Mouse (Mus musculus) stomach, embryonic 15.5 days (tissue): Measurements from ENCODE around the gene Rps6. TPM values are rescaled to one million over a fixed set of nuclear protein-coding genes. Genes with fewer than 3 reads are reported as not detected.

Source experiments
- ATAC-seq: fragments of 200-750 bp; cut with Nextera tagmentation; 2 replicates; pipeline ENCODE4 v1.8.0; 2017; ENCODE audit warnings: low read depth, moderate number of reproducible peaks, moderate TSS enrichment; ENCODE audit not compliant: insufficient read depth, low FRiP score
- H3K27ac ChIP-seq: fragments of 300-500 bp; sonication (generic); 2 replicates; pipeline ENCODE4 v1.5.1; 2015; ENCODE audit warnings: mild to moderate bottlenecking, inconsistent platforms
- H3K27me3 ChIP-seq: fragments of 300-500 bp; sonication (generic); replicated peaks from 2 replicates; pipeline ENCODE4 v1.6.1; 2015; ENCODE audit warnings: inconsistent platforms
- H3K36me3 ChIP-seq: fragments of 300-500 bp; sonication (generic); 2 replicates; pipeline ENCODE4 v1.6.1; 2015; ENCODE audit warnings: inconsistent platforms
- H3K4me1 ChIP-seq: fragments of 300-500 bp; sonication (generic); 2 replicates; pipeline ENCODE4 v1.6.1; 2015; ENCODE audit warnings: inconsistent platforms
- H3K4me2 ChIP-seq: fragments of 300-500 bp; sonication (generic); 2 replicates; pipeline ENCODE4 v1.6.1; 2015; ENCODE audit warnings: mild to moderate bottlenecking, inconsistent platforms
- H3K4me3 ChIP-seq: fragments of 300-500 bp; sonication (generic); replicated peaks from 2 replicates; pipeline ENCODE4 v1.5.1; 2015; ENCODE audit warnings: inconsistent platforms
- H3K9ac ChIP-seq: fragments of 300-500 bp; sonication (generic); 2 replicates; pipeline ENCODE4 v1.6.1; 2015; ENCODE audit warnings: inconsistent platforms
- H3K9me3 ChIP-seq: fragments of 300-500 bp; sonication (generic); 2 replicates; pipeline ENCODE4 v1.6.1; 2016; ENCODE audit warnings: inconsistent platforms
- WGBS: fragments of 180-500 bp; shearing (Covaris S2); methylation state at CpG from one replicate; pipeline ENCODE4 v1.1.7; 2015; 5-methylcytosine and 5-hydroxymethylcytosine counted together
- polyA plus RNA-seq: library from polyadenylated mRNA; unstranded; fragments of >200 nt; fragmentation: Nextera tagmentation; extraction: Ambion mirVana; gene quantifications from 2 replicates; pipeline ENCODE4 v1.2.1, GENCODE M21; 2015

Rps6 gene
- 580 and 764 TPM in 2 replicates for polyA plus RNA-seq

- peak within 1 kb of the TSS; percentile 92 for H3K4me3 ChIP-seq
- H3K9me3 ChIP-seq, result no peaks in the 10 kb centered on the region
- under 1% methylated on average over 65 of the region's 68 CpGs for WGBS
- peak within 1 kb of the TSS; percentile 81 for H3K4me2 ChIP-seq
- H3K4me1 ChIP-seq, result peaks cover 3% of the 10 kb centered on the region; the same call in 1 of the 2 replicates
- H3K27me3 ChIP-seq, result no peaks in the 10 kb centered on the region
- H3K9ac ChIP-seq, result peak within 1 kb of the TSS; percentile 99
- peak within 1 kb of the TSS; percentile 96 for H3K27ac ChIP-seq
- ATAC-seq, result peak; percentile 97
- H3K36me3 ChIP-seq, result peaks cover 22% of the 10 kb centered on the region
Measured at GRCm38 (mm10) chr4:86857113-86858069, at the start of gene Rps6. Gene Rps6, minus strand, starts transcription at chr4:86857412.

GRCm38 (mm10) chr4:86905869-86906268 is 48.7 kb upstream of the Rps6 start:
- H3K9me3 ChIP-seq, result no peaks in the 10 kb centered on the region
- H3K4me1 ChIP-seq, result no peaks in the 10 kb centered on the region
- no peak for ATAC-seq
- 93% methylated on average over 1 of the region's 1 CpGs for WGBS
- no peak overlapping the region for H3K4me3 ChIP-seq
- no peak overlapping the region for H3K9ac ChIP-seq
- H3K27me3 ChIP-seq, result no peaks in the 10 kb centered on the region
- H3K27ac ChIP-seq, result no peak overlapping the region
- H3K36me3 ChIP-seq, result no peaks in the 10 kb centered on the region
- H3K4me2 ChIP-seq, result no peak overlapping the region

GRCm38 (mm10) chr4:86904969-86905368 is 47.8 kb upstream of the Rps6 start:
- Histone ChIP-seq H3K4me3 (no peak overlapping the region), H3K36me3 (no peaks in the 10 kb centered on the region), H3K9ac (no peak overlapping the region), H3K4me1 (no peaks in the 10 kb centered on the region), H3K27ac (no peak overlapping the region), H3K4me2 (no peak overlapping the region), H3K27me3 (no peaks in the 10 kb centered on the region), H3K9me3 (no peaks in the 10 kb centered on the region)
- ATAC-seq, result no peak
- 27% methylated on average over 3 of the region's 3 CpGs for WGBS

GRCm38 (mm10) chr4:86902351-86902750 is 45.1 kb upstream of the Rps6 start:
- WGBS, result 57% methylated on average over 6 of the region's 6 CpGs
- Histone ChIP-seq H3K4me3 (no peak overlapping the region), H3K9ac (no peak overlapping the region), H3K4me1 (no peaks in the 10 kb centered on the region), H3K4me2 (no peak overlapping the region), H3K36me3 (no peaks in the 10 kb centered on the region), H3K27me3 (no peaks in the 10 kb centered on the region), H3K9me3 (no peaks in the 10 kb centered on the region), H3K27ac (no peak overlapping the region)
- no peak for ATAC-seq

DNA sequence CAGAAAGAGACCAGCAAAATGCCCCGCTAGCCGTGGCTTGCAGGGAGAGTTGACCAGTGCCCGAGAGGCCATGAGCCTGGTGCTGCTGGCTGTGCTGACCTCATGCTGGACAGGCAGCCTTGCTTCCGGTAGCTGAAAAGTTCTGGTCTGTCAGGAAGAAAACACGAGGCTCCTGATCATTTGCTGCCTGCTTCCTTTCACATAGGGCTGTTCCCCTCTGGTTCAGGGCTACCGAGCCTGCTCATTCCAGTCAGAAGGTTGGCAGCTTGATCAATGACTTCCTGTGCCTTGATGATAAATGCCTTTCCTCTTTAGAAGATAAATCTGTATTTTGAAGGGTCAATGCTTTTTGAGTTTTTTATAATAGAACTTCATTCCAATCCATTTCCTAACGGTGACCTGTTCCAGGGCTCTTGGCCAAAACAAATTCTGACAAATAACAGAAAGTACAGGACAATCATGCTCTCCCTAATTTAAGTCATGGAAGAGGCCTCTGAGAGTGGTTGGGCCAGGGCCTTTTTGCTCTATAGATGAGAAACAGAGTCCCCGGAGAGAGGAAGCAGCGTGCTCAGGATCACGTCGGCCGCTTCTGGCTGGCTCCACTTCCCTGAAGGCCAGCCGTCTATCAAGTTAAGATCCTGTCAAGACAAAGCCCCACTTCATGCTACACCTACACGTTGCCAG is 41.7 kb upstream of the Rps6 start:
- H3K4me1 ChIP-seq, result no peaks in the 10 kb centered on the region
- no peak overlapping the region; the same call in 1 of the 2 replicates for H3K27ac ChIP-seq
- no peaks in the 10 kb centered on the region for H3K36me3 ChIP-seq
- no peak overlapping the region for H3K4me3 ChIP-seq
- H3K27me3 ChIP-seq, result no peaks in the 10 kb centered on the region
- no peaks in the 10 kb centered on the region for H3K9me3 ChIP-seq
- H3K4me2 ChIP-seq, result no peak overlapping the region
- peak; percentile 73 for ATAC-seq
- 22% methylated on average over 14 of the region's 14 CpGs for WGBS
- H3K9ac ChIP-seq, result no peak overlapping the region

DNA sequence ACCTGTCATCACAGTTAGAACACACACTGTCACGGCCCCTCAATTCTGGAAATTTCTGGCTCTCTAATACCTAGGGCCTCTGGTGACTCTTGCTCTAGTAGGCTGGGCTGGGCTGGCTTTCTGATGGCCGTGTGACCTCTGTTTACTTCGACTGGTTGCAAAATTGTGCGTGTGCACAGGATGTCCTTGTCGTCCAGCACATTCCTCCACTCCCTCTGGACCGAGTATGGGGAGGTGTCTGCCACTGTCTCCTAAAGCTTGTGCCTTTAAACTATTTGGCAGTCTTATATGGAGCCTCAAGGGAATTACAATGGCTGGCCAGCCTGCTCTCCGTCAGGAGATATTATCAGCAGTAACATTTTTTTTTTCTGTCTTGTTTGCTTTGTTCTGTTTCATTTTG is 40.2 kb upstream of the Rps6 start:
- Histone ChIP-seq H3K4me2 (no peak overlapping the region), H3K27me3 (no peaks in the 10 kb centered on the region), H3K4me3 (no peak overlapping the region), H3K9me3 (no peaks in the 10 kb centered on the region), H3K36me3 (no peaks in the 10 kb centered on the region), H3K27ac (no peak overlapping the region), H3K9ac (no peak overlapping the region), H3K4me1 (no peaks in the 10 kb centered on the region)
- WGBS, result 73% methylated on average over 7 of the region's 7 CpGs
- no peak for ATAC-seq

- ATAC-seq, result no peak
- H3K4me1 ChIP-seq, result no peaks in the 10 kb centered on the region
Measured at GRCm38 (mm10) chr4:86887879-86888278, 30.7 kb upstream of the Rps6 start.

GRCm38 (mm10) chr4:86886160-86886878 is 29.1 kb upstream of the Rps6 start:
- no peaks in the 10 kb centered on the region for H3K36me3 ChIP-seq
- H3K27me3 ChIP-seq, result no peaks in the 10 kb centered on the region
- no peak overlapping the region for H3K27ac ChIP-seq
- ATAC-seq, result no peak; the same call in 1 of the 2 replicates
- H3K9me3 ChIP-seq, result no peaks in the 10 kb centered on the region
- H3K4me2 ChIP-seq, result peak overlapping the region; percentile 50
- peak overlapping the region; percentile 32 for H3K4me3 ChIP-seq
- WGBS, result 15% methylated on average over 18 of the region's 18 CpGs
- no peaks in the 10 kb centered on the region for H3K4me1 ChIP-seq
- no peak overlapping the region for H3K9ac ChIP-seq

More at GRCm38 (mm10) chr4:86887879-86888278, 30.7 kb upstream of the Rps6 start:
- no peak overlapping the region for H3K9ac ChIP-seq
- H3K27me3 ChIP-seq, result no peaks in the 10 kb centered on the region
- no peaks in the 10 kb centered on the region for H3K36me3 ChIP-seq
- no peak overlapping the region for H3K4me3 ChIP-seq
- WGBS, result 76% methylated on average over 5 of the region's 5 CpGs
- no peak overlapping the region for H3K27ac ChIP-seq
- no peaks in the 10 kb centered on the region for H3K9me3 ChIP-seq
- H3K4me2 ChIP-seq, result no peak overlapping the region

GRCm38 (mm10) chr4:86885790-86886159 is 28.6 kb upstream of the Rps6 start:
- Histone ChIP-seq H3K9ac (no peak overlapping the region), H3K27me3 (no peaks in the 10 kb centered on the region), H3K9me3 (no peaks in the 10 kb centered on the region), H3K4me1 (no peaks in the 10 kb centered on the region), H3K36me3 (no peaks in the 10 kb centered on the region), H3K27ac (no peak overlapping the region), H3K4me3 (peak overlapping the region; percentile 32), H3K4me2 (peak overlapping the region; percentile 50)
- WGBS, result 35% methylated on average over 12 of the region's 12 CpGs
- ATAC-seq, result peak; percentile 64; the same call in 1 of the 2 replicates

DNA sequence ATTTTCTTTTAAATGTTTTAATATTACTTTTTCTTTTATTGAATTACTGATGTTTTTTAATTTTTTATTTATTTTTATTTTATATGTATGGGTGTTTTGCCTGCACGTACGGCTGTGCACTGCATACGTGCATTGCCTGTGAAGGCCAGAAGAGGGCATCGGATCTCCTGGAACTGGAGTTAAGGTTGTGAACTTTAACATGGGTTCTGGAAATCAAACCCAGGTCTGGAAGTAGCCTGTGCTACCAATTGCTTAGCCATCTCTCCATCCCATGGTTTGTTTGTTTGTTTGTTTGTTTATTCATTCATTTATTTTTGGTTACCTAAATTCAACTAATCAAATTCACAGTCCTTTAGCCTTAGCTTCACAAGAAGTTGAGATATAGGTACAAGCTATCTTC is 27.7 kb upstream of the Rps6 start:
- Histone ChIP-seq H3K4me3 (no peak overlapping the region), H3K36me3 (no peaks in the 10 kb centered on the region), H3K27me3 (no peaks in the 10 kb centered on the region), H3K4me2 (no peak overlapping the region), H3K9me3 (no peaks in the 10 kb centered on the region), H3K27ac (no peak overlapping the region), H3K4me1 (no peaks in the 10 kb centered on the region), H3K9ac (no peak overlapping the region)
- WGBS, result 56% methylated on average over 4 of the region's 4 CpGs
- no peak for ATAC-seq

GRCm38 (mm10) chr4:86882413-86882812 is 25.2 kb upstream of the Rps6 start:
- WGBS, result 52% methylated on average over 2 of the region's 2 CpGs
- no peaks in the 10 kb centered on the region for H3K36me3 ChIP-seq
- H3K4me2 ChIP-seq, result no peak overlapping the region
- H3K27ac ChIP-seq, result no peak overlapping the region
- H3K27me3 ChIP-seq, result no peaks in the 10 kb centered on the region
- no peak overlapping the region for H3K9ac ChIP-seq
- H3K9me3 ChIP-seq, result no peaks in the 10 kb centered on the region
- ATAC-seq, result no peak
- H3K4me3 ChIP-seq, result no peak overlapping the region
- H3K4me1 ChIP-seq, result no peaks in the 10 kb centered on the region
